8 mouse cellular contexts compared by ENCODE assay signal in genomic region chr19:47291307-47292080, GRCm38 (mm10).
DNase-seq lines count a peak whose midpoint lies in the region; ATAC-seq and TF ChIP-seq lines count a peak whose summit lies in the region.

No protein-coding gene starts in this region.

- H3K9me3 ChIP-seq in neural tube, embryonic 15.5 days (replicated peaks) = no peaks in the 10 kb centered on the region
- H3K9me3 ChIP-seq in heart, embryonic 15.5 days (replicated peaks) = no peaks in the 10 kb centered on the region
- H3K9me3 ChIP-seq in limb, embryonic 10.5 days (replicated peaks) = no peaks in the 10 kb centered on the region
- no peaks in the 10 kb centered on the region for H3K9me3 ChIP-seq in stomach, postnatal 0 days (ENCODE audit: control insufficient read depth, low read length)

- no peaks in the 10 kb centered on the region for H3K36me3 ChIP-seq in neural tube, embryonic 15.5 days
- H3K36me3 ChIP-seq in heart, embryonic 15.5 days = peaks cover 31% of the 10 kb centered on the region
- H3K36me3 ChIP-seq in limb, embryonic 10.5 days = peaks cover 70% of the 10 kb centered on the region
- peaks cover 8% of the 10 kb centered on the region; the same call in 1 of the 2 replicates for H3K36me3 ChIP-seq in stomach, postnatal 0 days (ENCODE audit: control insufficient read depth, insufficient read depth, low read length)

- no peak for ATAC-seq in neural tube, embryonic 15.5 days (ENCODE audit: low FRiP score)
- no peak; the same call in 1 of the 2 replicates for ATAC-seq in heart, embryonic 15.5 days (replicated peaks; ENCODE audit: insufficient number of reproducible peaks, insufficient read depth, low FRiP score, low read depth)
- ATAC-seq in stomach, postnatal 0 days (ENCODE audit: low FRiP score, low TSS enrichment) = peak; percentile 66; the same call in 1 of the 2 replicates
- ATAC-seq in cerebellum, adult (ENCODE audit: insufficient number of reproducible peaks, low FRiP score, low TSS enrichment) = no peak

- H3K27me3 ChIP-seq in neural tube, embryonic 15.5 days (replicated peaks) = no peaks in the 10 kb centered on the region
- H3K27me3 ChIP-seq in heart, embryonic 15.5 days = no peaks in the 10 kb centered on the region
- H3K27me3 ChIP-seq in limb, embryonic 10.5 days (ENCODE audit: low read depth, poor library complexity, severe bottlenecking) = no peaks in the 10 kb centered on the region
- H3K27me3 ChIP-seq in stomach, postnatal 0 days (ENCODE audit: control insufficient read depth, insufficient read depth, low read length) = no peaks in the 10 kb centered on the region

- H3K9ac ChIP-seq in neural tube, embryonic 15.5 days (replicated peaks) = no peak overlapping the region
- no peak overlapping the region for H3K9ac ChIP-seq in heart, embryonic 15.5 days
- no peak overlapping the region for H3K9ac ChIP-seq in stomach, postnatal 0 days (ENCODE audit: low read length)

- 36% methylated on average over 7 of the region's 7 CpGs for WGBS in neural tube, embryonic 15.5 days
- 65% methylated on average over 7 of the region's 7 CpGs for WGBS in heart, embryonic 15.5 days
- WGBS in limb, embryonic 10.5 days = 28% methylated on average over 7 of the region's 7 CpGs
- WGBS in stomach, postnatal 0 days = 48% methylated on average over 7 of the region's 7 CpGs

- no peak for TF ChIP-seq EP300 in stomach, postnatal 0 days (optimal IDR thresholded peaks at IDR 0.05)

- H3K4me1 ChIP-seq in neural tube, embryonic 15.5 days = peaks cover 17% of the 10 kb centered on the region
- peaks cover 47% of the 10 kb centered on the region for H3K4me1 ChIP-seq in heart, embryonic 15.5 days (replicated peaks)
- peaks cover 74% of the 10 kb centered on the region for H3K4me1 ChIP-seq in limb, embryonic 10.5 days
- H3K4me1 ChIP-seq in stomach, postnatal 0 days (replicated peaks; ENCODE audit: control insufficient read depth, insufficient read depth) = peaks cover 5% of the 10 kb centered on the region; the same call in 1 of the 2 replicates

- DNase-seq in neural tube, embryonic 10.5 days (ENCODE audit: extremely low spot score, low spot score) = peak; percentile 24
- DNase-seq in limb, embryonic 10.5 days (ENCODE audit: low spot score) = peak; percentile 62
- DNase-seq in stomach, postnatal 0 days (ENCODE audit: low spot score) = no peak
- DNase-seq in thymus, postnatal 10 days (ENCODE audit: low spot score in 2 of 2) = no peak
- no peak for DNase-seq in left cerebral cortex, adult 11 months (ENCODE audit: low spot score)

- TF ChIP-seq CTCF in stomach, postnatal 0 days (IDR thresholded peaks at IDR 0.05; ENCODE audit: low read depth) = no peak

- no peak overlapping the region; the same call in 1 of the 2 replicates for H3K27ac ChIP-seq in neural tube, embryonic 15.5 days (replicated peaks)
- H3K27ac ChIP-seq in heart, embryonic 15.5 days = peak overlapping the region; percentile 81
- H3K27ac ChIP-seq in limb, embryonic 10.5 days = peak overlapping the region; percentile 86
- H3K27ac ChIP-seq in stomach, postnatal 0 days (replicated peaks) = peak overlapping the region; percentile 82

- no peak overlapping the region for H3K4me3 ChIP-seq in neural tube, embryonic 15.5 days (replicated peaks)
- no peak overlapping the region for H3K4me3 ChIP-seq in heart, embryonic 15.5 days
- H3K4me3 ChIP-seq in limb, embryonic 10.5 days = peak overlapping the region; percentile 16
- no peak overlapping the region for H3K4me3 ChIP-seq in stomach, postnatal 0 days (ENCODE audit: low read depth, low read length)

- H3K4me2 ChIP-seq in neural tube, embryonic 15.5 days = no peak overlapping the region
- no peak overlapping the region for H3K4me2 ChIP-seq in heart, embryonic 15.5 days
- no peak overlapping the region for H3K4me2 ChIP-seq in stomach, postnatal 0 days (replicated peaks; ENCODE audit: low read depth)

Comparison
In these comparisons a context has a peak if more than half of its experiments do, and no peak if none do; other contexts are left out.
1. DNase-seq: peak in neural tube, embryonic 10.5 days (single experiment) and limb, embryonic 10.5 days (single experiment); none in stomach, postnatal 0 days (single experiment), thymus, postnatal 10 days (0 of 2) and left cerebral cortex, adult 11 months (single experiment).